Comparison of ENCODE assay signal across 9 mouse cellular contexts in the genomic region with DNA sequence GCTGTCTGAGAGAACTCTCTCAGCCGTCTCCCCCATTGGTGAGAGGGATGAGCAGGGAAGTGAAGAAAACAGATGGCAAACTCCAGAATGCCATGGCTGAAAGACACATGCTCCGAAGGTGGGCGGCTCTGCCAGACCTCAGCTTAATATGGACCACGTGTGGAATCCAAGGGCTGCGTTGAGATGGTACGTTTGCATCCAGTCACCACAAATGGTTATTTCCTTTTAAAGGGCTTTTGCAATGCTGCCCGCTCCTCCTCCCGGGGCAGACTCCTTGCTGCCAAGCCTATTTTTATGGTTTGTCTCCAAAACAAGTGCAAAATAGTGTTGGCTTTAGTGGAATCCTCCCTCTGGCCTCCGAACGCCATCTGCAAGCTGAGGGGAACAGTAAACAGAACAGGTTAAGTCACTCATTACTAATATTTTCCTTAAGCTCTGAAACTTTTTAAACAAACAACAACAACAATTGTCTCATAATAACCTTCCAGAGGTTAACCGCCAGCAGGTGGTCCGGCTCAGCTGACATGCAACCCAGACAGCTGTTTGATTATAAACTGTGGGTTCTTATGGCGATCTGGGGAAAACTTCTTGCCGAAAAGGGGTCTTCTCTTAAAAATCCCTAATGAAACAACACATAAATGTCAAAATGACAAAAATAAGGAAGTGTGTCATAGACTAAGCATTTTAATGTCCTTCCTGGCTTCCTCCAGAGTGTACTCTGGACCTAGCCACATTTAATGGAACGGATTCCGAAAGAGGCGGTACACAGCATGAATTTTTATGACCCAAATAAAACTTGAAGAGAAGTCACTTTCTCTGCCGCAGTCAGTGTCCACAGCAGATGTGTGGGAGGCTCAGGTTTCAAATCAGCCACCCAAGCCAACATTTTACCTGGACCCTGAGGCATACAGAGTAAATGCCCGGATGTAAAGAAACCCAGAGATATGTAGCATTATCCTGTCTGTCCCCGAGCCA.
DNase-seq lines count a peak whose midpoint lies in the region; ATAC-seq and TF ChIP-seq lines count a peak whose summit lies in the region.
"Had no signal": no experiment of that assay in that cellular context is flagged by ENCODE, and none has a peak within 500 bp of the region (broad histone marks: within the 10 kb centered on the region; RNA-seq: fewer than 3 reads in every experiment).

No protein-coding gene starts in this region.

- H3K9me3 ChIP-seq in limb, embryonic 14.5 days (ENCODE audit: control insufficient read depth, low read length): no peaks in the 10 kb centered on the region

- H3K36me3 ChIP-seq in limb, embryonic 14.5 days (ENCODE audit: control insufficient read depth, insufficient read depth, low read length): no peaks in the 10 kb centered on the region

- TF ChIP-seq POLR2A in limb, embryonic 14.5 days (IDR thresholded peaks at IDR 0.05; ENCODE audit: borderline replicate concordance, extremely low read depth, insufficient read depth, insufficient read length): no peak

- H3K9ac ChIP-seq in limb, embryonic 14.5 days (ENCODE audit: low read depth, low read length, severe bottlenecking): no peak overlapping the region

- H3K4me1 ChIP-seq in limb, embryonic 14.5 days (ENCODE audit: control insufficient read depth, insufficient read depth, low read length): peaks cover 18% of the 10 kb centered on the region

- peak overlapping the region; percentile 37 for H3K4me2 ChIP-seq in limb, embryonic 14.5 days (replicated peaks; ENCODE audit: low read depth, low read length, severe bottlenecking)

- H3K4me3 ChIP-seq in limb, embryonic 14.5 days (replicated peaks; ENCODE audit: low read length): peak overlapping the region; percentile 9; the same call in 1 of the 2 replicates

- WGBS in limb, embryonic 14.5 days: 7% methylated on average over 20 of the region's 20 CpGs

- DNase-seq in cerebellum, postnatal 14 days: peak; percentile 42 to 51
- DNase-seq in cerebellum, adult 11 months: no peak
- peak; percentile 8 to 9 for DNase-seq in frontal cortex, postnatal 25 days (ENCODE audit: low spot score in 2 of 2)
- peak; percentile 77 for DNase-seq in kidney, postnatal 10 days
- DNase-seq in limb, embryonic 14.5 days (ENCODE audit: low spot score): peak; percentile 50
- DNase-seq in right cerebral cortex, adult 2 months (ENCODE audit: low spot score in 2 of 2): peak; percentile 8 to 39
- no peak for DNase-seq in c-Kit-positive CD71-positive TER-119-positive erythroid progenitor cells, embryonic 14.5 days (ENCODE audit: low spot score)

- ATAC-seq in limb, embryonic 14.5 days (ENCODE audit: low FRiP score, low read depth): peak; percentile 81
- ATAC-seq in megakaryocyte, adult 5-6 weeks (ENCODE audit: poor library complexity, severe bottlenecking): no peak

- H3K27me3 ChIP-seq in limb, embryonic 14.5 days (ENCODE audit: control insufficient read depth, insufficient read depth, low read length): no peaks in the 10 kb centered on the region
- H3K27me3 ChIP-seq: CH12.LX had no signal

- H3K27ac ChIP-seq in limb, embryonic 14.5 days (replicated peaks; ENCODE audit: low read depth, low read length): no peak overlapping the region

Comparison
In these comparisons a context has a peak if more than half of its experiments do, and no peak if none do; other contexts are left out.
1. DNase-seq: peak in cerebellum, postnatal 14 days (2 of 2), frontal cortex, postnatal 25 days (2 of 2), kidney, postnatal 10 days (single experiment), limb, embryonic 14.5 days (single experiment) and right cerebral cortex, adult 2 months (2 of 2); none in cerebellum, adult 11 months (single experiment) and c-Kit-positive CD71-positive TER-119-positive erythroid progenitor cells, embryonic 14.5 days (single experiment).